Mouse (Mus musculus): ENCODE results near the gene Msn.

Msn gene

DNA sequence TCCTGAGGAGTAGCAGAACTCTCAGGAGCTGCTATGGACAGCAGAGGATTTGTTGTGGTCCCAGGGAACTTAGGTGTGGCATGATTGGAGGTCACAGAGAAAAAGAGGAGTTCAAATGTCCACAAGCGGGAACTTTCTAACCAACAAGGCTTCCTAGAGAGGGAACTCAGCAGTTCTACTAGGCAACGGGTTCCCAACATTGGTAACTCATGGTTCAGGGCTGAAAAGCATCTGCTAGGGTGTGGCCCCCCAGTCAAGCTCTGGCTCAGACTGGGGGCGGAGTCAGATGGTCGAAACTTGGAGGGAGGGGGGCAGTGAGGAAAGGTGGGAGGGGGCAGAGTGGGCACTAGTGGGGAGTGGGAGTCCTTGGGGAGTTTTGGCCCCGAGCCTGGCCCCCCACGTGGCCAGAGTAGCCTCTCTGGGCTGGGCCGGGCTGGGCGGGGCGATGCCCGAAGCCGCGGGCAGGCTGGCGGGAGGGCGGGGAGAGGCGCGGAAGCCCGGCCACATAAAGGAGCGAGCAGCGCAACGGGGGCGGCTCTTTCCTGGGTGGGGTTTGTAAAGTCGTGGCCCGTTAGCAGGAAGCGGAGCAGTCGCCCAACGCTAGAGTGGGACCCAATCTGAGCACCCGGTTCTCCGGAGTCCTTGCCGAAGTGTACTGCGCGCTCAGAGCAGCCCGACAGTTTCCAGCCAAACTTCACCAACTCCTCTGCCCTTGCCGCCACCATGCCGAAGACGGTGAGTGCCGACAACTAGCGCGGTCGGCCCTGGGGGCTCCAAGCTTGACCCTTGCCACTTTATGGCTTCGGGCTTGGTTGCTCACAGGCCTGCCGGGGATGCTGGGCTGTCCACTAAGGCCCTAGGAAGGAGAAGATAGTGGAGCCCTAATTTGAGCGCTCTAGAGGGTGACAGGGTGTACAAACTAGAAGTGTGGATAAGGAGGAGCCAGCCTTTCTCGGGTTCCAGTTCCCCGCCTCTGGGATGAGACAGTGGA lies at the start of gene Msn:
Msn (plus strand) TSS at position 534 of the 991 bp plus-strand sequence.
- peak; percentile 1 to 3 for DNase-seq (ENCODE audit: low spot score in 2 of 2)

GRCm38 (mm10) chrX:96052798-96053197 lies 43.0 kb upstream of the Msn start:
- no peak for DNase-seq (ENCODE audit: low spot score in 2 of 2)

GRCm38 (mm10) chrX:96077747-96078146 lies 18.1 kb upstream of the Msn start:
- DNase-seq (ENCODE audit: low spot score in 2 of 2) = no peak

DNA sequence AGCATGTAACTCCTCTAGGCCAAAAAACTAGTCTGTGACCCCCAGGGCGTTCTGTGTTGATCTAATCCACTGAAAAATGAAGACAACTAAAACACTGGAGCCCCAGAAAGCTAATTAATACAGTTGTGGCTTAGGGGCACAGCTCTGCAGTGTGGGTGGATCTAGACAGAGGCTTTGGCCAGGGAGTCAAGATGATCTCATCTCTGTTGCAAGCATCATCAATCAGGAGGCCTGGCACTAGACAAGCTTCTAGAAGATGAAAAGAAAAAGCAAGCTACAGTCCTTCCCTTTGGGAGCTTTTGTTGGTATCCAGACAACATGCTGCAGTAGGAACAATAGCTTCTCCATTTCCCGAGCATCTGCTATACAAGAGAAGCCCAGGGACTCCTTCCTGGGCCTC lies 9.6 kb upstream of the Msn start:
- no peak for DNase-seq (ENCODE audit: low spot score in 2 of 2)

- DNase-seq (ENCODE audit: low spot score in 2 of 2) = no peak
Observed at GRCm38 (mm10) chrX:96096513-96097210, 820 bp downstream of the Msn start.

DNA sequence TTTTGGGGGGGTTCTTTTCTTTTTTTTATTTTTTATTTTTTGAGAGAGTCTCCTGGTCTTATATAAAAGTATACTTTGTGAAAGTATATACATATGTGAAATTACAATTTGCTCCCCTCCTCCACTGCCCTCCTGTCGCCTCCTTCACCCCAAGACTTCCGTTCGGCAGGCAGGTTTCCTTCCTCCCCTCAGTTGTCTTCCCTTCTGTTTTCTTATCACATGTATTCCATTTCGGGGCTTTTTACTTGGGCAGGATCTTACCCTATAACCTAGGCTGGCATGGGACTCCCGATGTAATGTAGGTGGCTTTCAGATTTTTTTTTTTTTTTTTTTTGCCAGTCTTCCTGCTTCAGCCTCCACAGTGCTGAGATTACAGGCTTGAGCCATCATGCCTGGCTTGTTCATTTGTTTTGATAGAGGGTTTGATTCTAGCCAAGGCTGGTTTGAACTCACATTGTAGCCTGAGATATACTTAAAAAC lies 1.7 kb downstream of the Msn start:
- DNase-seq (ENCODE audit: low spot score in 2 of 2) = no peak

- DNase-seq (ENCODE audit: low spot score in 2 of 2) = no peak
Observed at GRCm38 (mm10) chrX:96099003-96099402, 3.2 kb downstream of the Msn start.

GRCm38 (mm10) chrX:96107427-96108291 lies 11.8 kb downstream of the Msn start:
- no peak for DNase-seq (ENCODE audit: low spot score in 2 of 2)

GRCm38 (mm10) chrX:96113106-96113634 lies 17.3 kb downstream of the Msn start:
- DNase-seq (ENCODE audit: low spot score in 2 of 2) = no peak

- DNase-seq (ENCODE audit: low spot score in 2 of 2) = no peak
Observed at GRCm38 (mm10) chrX:96115501-96115900, 19.7 kb downstream of the Msn start.

GRCm38 (mm10) chrX:96117366-96117765 lies 21.5 kb downstream of the Msn start:
- no peak for DNase-seq (ENCODE audit: low spot score in 2 of 2)

- DNase-seq (ENCODE audit: low spot score in 2 of 2) = no peak
Observed at GRCm38 (mm10) chrX:96119997-96120396, 24.2 kb downstream of the Msn start.

DNA sequence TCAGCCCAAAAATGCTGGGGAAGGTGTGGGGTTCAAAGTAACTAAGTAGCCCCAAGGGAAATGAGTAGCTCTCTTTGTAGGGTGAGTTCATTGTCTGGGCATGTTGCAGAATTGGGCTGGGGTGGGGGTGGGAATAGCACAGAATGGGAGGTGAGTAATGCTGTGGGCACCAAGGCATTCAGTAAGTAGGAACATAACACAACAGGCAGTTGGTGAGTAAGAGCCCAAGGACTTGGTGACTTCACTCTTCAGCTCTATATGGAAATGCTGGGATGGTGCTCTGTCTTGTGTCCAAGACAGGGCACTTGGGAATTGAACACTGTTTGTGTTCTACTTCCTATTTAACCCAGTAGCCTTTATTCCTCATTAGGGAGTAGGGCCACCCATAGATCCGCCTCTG lies 26.1 kb downstream of the Msn start:
- no peak for DNase-seq (ENCODE audit: low spot score in 2 of 2)

- no peak for DNase-seq (ENCODE audit: low spot score in 2 of 2)
Observed at GRCm38 (mm10) chrX:96126803-96127202, 31.0 kb downstream of the Msn start.

DNA sequence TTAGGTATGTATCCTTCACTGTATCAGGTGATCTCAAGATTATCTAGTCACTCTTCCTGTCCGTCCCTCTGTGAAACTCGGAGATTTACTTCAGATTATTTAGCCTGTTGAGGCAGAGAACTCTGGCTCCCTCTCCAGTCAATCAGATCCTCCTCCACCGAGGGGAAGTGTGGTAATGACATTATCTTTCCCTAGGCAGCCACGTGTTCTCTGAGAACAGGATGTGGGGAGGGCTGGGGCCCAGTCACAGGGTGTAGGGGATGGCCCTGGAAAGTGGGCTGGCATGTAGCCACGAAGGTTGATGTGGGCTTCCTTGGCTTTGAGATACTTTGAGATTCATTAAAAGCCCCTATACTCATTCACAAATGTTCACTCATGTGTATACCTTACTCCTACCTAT lies 34.3 kb downstream of the Msn start:
- no peak for DNase-seq (ENCODE audit: low spot score in 2 of 2)

DNA sequence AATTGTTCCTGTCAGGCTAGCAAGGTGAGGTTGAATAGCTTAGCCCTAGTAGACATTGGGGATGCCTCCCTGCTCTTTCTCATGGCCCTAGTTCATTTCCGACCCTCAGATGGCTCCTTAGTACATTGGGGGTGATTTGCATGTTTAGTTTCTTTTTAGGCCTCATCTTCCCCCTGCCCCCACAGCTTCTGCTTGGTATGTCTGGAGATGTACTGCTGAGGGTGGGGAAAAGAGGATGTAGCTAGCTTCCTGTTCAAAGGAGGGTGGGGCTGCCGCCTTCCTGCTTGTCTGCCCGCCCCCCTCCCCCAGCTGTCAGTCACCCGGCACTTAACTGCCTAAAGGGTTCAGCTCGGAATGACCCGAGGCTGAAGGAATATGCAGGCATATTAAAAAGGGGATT lies 34.8 kb downstream of the Msn start:
- no peak for DNase-seq (ENCODE audit: low spot score in 2 of 2)

DNA sequence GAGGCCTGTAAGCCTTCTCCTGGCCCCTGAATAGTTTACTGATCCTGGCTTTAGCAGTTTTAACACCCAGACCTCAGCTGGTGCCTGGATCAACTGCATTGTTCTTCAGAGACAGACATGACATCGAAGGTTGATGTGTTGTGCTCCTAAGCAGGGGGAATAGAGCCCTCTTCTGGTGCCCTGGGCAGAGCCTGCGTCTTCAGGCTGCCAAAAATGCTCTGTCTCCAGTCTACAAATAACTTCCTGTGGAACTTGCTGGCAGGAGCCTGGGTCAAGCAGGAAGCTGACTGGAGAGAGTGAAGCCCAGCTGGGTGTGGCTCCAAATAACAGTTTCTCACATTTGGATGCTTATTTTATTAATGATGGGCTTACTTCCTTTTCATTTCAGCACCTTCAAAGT lies 37.4 kb downstream of the Msn start:
- DNase-seq (ENCODE audit: low spot score in 2 of 2) = no peak

- no peak for DNase-seq (ENCODE audit: low spot score in 2 of 2)
Observed at GRCm38 (mm10) chrX:96134243-96134661, 38.4 kb downstream of the Msn start.

DNA sequence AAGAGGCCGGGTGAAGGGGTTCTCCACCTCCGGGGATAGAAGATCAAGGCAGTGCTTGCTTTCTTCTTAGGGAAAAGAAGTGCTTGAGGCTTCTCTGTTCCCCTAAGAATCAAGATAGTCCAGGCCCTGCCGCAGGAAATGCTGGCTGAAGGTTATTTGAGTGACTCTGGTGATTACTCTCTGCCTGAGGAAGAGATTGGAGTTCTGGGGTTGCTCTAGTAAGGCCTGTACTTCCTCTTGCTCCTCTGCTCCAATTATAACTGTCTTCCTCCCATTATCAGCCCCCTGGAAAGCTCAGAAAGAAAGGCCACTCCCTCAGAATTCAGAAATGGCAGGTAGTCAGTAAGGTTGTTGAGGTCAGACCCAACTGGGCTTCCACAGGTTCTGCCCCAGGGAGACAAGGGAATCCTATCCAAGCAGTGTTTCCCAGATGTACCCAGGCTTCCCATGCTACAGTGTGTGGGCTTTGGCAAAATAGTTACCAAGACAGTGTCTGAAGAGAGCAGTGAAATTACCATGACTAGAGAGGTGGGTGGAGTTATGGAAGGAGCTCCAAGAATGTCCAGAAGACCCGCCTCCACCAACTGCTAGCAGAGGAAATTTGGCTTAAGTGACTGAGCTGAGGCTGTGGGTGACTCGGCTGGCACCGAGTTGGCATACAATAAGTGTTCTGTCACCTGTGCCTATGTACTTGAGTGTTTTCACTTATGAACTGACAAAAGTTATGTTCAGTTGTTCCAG lies 39.2 kb downstream of the Msn start:
- DNase-seq (ENCODE audit: low spot score in 2 of 2) = peak; percentile 5 to 41

- DNase-seq (ENCODE audit: low spot score in 2 of 2) = no peak
Observed at GRCm38 (mm10) chrX:96135581-96135980, 39.7 kb downstream of the Msn start.

DNA sequence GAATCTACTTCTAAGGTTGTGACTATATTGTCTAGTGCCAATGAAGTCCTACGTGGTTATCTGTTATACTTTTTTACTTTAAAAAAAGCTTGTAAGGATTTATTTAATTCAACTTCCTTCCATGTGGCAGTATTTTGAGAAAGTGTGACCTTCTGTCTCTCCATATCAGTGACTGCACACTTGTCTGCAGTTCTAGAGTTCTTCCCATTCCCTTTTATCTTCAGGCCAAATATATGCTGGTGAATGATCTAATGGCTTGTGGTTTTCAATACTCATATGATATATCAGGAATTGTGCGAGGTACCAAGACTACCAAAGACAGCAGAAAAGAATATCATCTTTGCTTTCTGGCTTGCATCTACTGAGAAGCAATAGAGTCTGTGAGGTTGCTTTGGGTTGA lies 43.4 kb downstream of the Msn start:
- no peak for DNase-seq (ENCODE audit: low spot score in 2 of 2)

Data from right cerebral cortex, postnatal 36 days (tissue).